Mouse (Mus musculus) heart, embryonic 14.5 days (tissue): ENCODE measurements around the gene Spats1. TPM values are rescaled to one million over a fixed set of nuclear protein-coding genes. Genes with fewer than 3 reads are reported as not detected.

Source experiments
- ATAC-seq: fragments of 200-750 bp; cut with Nextera tagmentation; 2 replicates; pipeline ENCODE4 v1.8.0; 2017; ENCODE audit warnings: low read depth, moderate TSS enrichment; ENCODE audit not compliant: insufficient number of reproducible peaks, insufficient read depth, low FRiP score
- H3K27ac ChIP-seq, 2 experiments: fragments of 200-500 bp in 1 of 2; fragments of 300-500 bp in 1 of 2; sonication (generic) in 1 of 2; replicated peaks in 1 of 2; 2 replicates each; pipeline ENCODE4 v1.5.1; 2012 to 2014; ENCODE audit warnings: low read depth in 2 of 2, low read length in 2 of 2, control low read depth in 1 of 2, mild to moderate bottlenecking in 1 of 2, mixed read lengths in 1 of 2; ENCODE audit not compliant: control insufficient read depth in 1 of 2, insufficient read depth in 1 of 2
- H3K27me3 ChIP-seq: fragments of 300-500 bp; sonication (generic); 2 replicates; pipeline ENCODE4 v1.6.1; 2014; ENCODE audit warnings: mild to moderate bottlenecking, low read length, control low read depth; ENCODE audit not compliant: control insufficient read depth, insufficient read depth
- H3K36me3 ChIP-seq: fragments of 300-500 bp; sonication (generic); 2 replicates; pipeline ENCODE4 v1.6.1; 2014; ENCODE audit warnings: mild to moderate bottlenecking, control low read depth, low read length, mixed read lengths; ENCODE audit not compliant: control insufficient read depth, insufficient read depth
- H3K4me1 ChIP-seq, 2 experiments: fragments of 200-500 bp in 1 of 2; fragments of 300-500 bp in 1 of 2; sonication (generic) in 1 of 2; 2 replicates each; pipeline ENCODE4 v1.6.1; 2012 to 2014; ENCODE audit warnings: low read length in 2 of 2, control low read depth in 1 of 2, mixed read lengths in 1 of 2; ENCODE audit not compliant: control insufficient read depth in 2 of 2, insufficient read depth in 2 of 2
- H3K4me2 ChIP-seq: fragments of 300-500 bp; sonication (generic); 2 replicates; pipeline ENCODE4 v1.6.1; 2014; ENCODE audit warnings: mild to moderate bottlenecking, low read length
- H3K4me3 ChIP-seq, 2 experiments: fragments of 200-500 bp in 1 of 2; fragments of 300-500 bp in 1 of 2; sonication (generic) in 1 of 2; 2 replicates each; pipeline ENCODE4 v1.5.1; 2012 to 2014; ENCODE audit warnings: low read length in 2 of 2, mild to moderate bottlenecking in 2 of 2, control low read depth in 1 of 2, low read depth in 1 of 2, moderate library complexity in 1 of 2; ENCODE audit not compliant: control insufficient read depth in 1 of 2, insufficient read depth in 1 of 2
- H3K9ac ChIP-seq: fragments of 300-500 bp; sonication (generic); 2 replicates; pipeline ENCODE4 v1.6.1; 2014; ENCODE audit warnings: mild to moderate bottlenecking, low read length
- H3K9me3 ChIP-seq: fragments of 300-500 bp; sonication (generic); 2 replicates; pipeline ENCODE4 v1.6.1; 2016; ENCODE audit warnings: low read length, control low read depth; ENCODE audit not compliant: control insufficient read depth
- WGBS: fragments of 180-500 bp; shearing (Covaris S2); extraction: QIAGEN DNeasy Blood & Tissue Kit; methylation state at CpG from one replicate; pipeline ENCODE4 v1.1.7; 2014; 5-methylcytosine and 5-hydroxymethylcytosine counted together
- polyA plus RNA-seq: library from polyadenylated mRNA; unstranded; fragments of >200 nt; fragmentation: Nextera tagmentation; extraction: Ambion mirVana; gene quantifications from 2 replicates; pipeline ENCODE4 v1.2.1, GENCODE M21; 2014

Spats1 gene
- polyA plus RNA-seq, 1 experiment from 2014 or later = 1.8 TPM

GRCm38 (mm10) chr17:45447063-45447462 is 28.2 kb downstream of the Spats1 start:
- no peak overlapping the region for H3K4me2 ChIP-seq
- peaks cover 0 to 7% of the 10 kb centered on the region in 2 experiments; a peak in 1 of 4 replicates for H3K4me1 ChIP-seq
- no peaks in the 10 kb centered on the region for H3K27me3 ChIP-seq
- H3K4me3 ChIP-seq = no peak overlapping the region
- H3K9ac ChIP-seq = no peak overlapping the region
- no peak for ATAC-seq
- H3K36me3 ChIP-seq = 0 out of 2 replicates have a peak, but pooled peaks cover 7% of the 10 kb centered on the region
- H3K27ac ChIP-seq = peak overlapping the region; percentile 42 to 44; a peak in 2 of 4 replicates
- 34% methylated on average over 2 of the region's 2 CpGs for WGBS
- H3K9me3 ChIP-seq = no peaks in the 10 kb centered on the region

GRCm38 (mm10) chr17:45445923-45446322 is 29.3 kb downstream of the Spats1 start:
- H3K27me3 ChIP-seq = no peaks in the 10 kb centered on the region
- H3K36me3 ChIP-seq = peaks cover 11% of the 10 kb centered on the region
- no peak overlapping the region for H3K9ac ChIP-seq
- H3K4me3 ChIP-seq = no peak overlapping the region
- no peak for ATAC-seq
- H3K4me2 ChIP-seq = no peak overlapping the region
- H3K27ac ChIP-seq = no peak overlapping the region
- 81% methylated on average over 4 of the region's 4 CpGs for WGBS
- H3K9me3 ChIP-seq = no peaks in the 10 kb centered on the region
- H3K4me1 ChIP-seq = peaks cover 0 to 7% of the 10 kb centered on the region in 2 experiments; a peak in 1 of 4 replicates

GRCm38 (mm10) chr17:45434262-45434590 is 41.0 kb downstream of the Spats1 start:
- WGBS = 5% methylated on average over 12 of the region's 12 CpGs

GRCm38 (mm10) chr17:45433419-45434261 is 41.6 kb downstream of the Spats1 start, which contains the start of gene Cdc5l:
Gene Cdc5l (minus strand): TSS chr17:45433737.
- Histone ChIP-seq H3K36me3 (peaks cover 15% of the 10 kb centered on the region), H3K27me3 (no peaks in the 10 kb centered on the region), H3K4me3 (peak within 1 kb of the TSS; percentile 79 to 83), H3K4me2 (peak within 1 kb of the TSS; percentile 76), H3K9ac (peak within 1 kb of the TSS; percentile 93), H3K4me1 (peaks cover 0 to 20% of the 10 kb centered on the region in 2 experiments; a peak in 2 of 4 replicates), H3K27ac (peak within 1 kb of the TSS; percentile 93 to 96), H3K9me3 (no peaks in the 10 kb centered on the region)
- under 1% methylated on average over 73 of the region's 73 CpGs for WGBS
- peak; percentile 97 for ATAC-seq

More at GRCm38 (mm10) chr17:45434262-45434590, 41.0 kb downstream of the Spats1 start:
- H3K4me1 ChIP-seq = peaks cover 0 to 20% of the 10 kb centered on the region in 2 experiments; a peak in 2 of 4 replicates
- no peak for ATAC-seq
- peak overlapping the region; percentile 76 for H3K4me2 ChIP-seq
- peaks cover 19% of the 10 kb centered on the region for H3K36me3 ChIP-seq
- H3K4me3 ChIP-seq = peak overlapping the region; percentile 79 to 83
- no peaks in the 10 kb centered on the region for H3K9me3 ChIP-seq
- peak overlapping the region; percentile 93 for H3K9ac ChIP-seq
- H3K27ac ChIP-seq = peak overlapping the region; percentile 93 to 96
- no peaks in the 10 kb centered on the region for H3K27me3 ChIP-seq

DNA sequence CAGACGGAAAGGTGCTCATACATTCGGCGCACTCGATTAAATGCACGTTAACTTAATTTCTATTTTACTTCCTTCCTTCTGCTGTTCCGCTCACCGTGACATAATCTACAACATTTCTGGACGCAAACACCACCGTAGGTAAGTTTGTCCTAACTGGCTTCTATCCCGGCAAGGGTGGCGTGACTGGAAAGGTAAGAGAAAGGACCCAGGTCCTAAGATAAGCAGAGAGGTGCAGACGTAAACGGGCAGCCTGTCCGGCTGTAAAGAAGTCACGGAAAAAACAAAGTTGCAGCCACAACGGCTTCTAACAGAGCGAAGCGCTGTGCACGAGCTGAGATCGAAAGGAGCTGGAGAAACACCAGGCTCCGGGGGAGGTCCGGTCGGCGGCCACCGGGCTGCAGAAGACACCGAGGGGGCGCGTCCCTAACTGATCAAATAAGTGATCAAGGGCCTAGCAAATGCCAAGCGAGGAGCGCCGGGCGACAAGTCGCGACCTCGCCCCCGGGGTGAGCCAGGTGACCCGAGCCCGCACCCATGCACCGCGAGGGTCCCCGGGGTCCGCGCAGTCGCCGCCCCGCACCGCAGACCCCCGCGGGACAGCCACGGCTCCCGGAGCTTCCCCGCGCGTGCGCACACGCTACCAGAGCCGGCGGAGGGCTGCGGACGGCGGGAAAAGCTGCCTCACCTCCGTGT is 42.4 kb downstream of the Spats1 start:
- Histone ChIP-seq H3K4me1 (peaks cover 0 to 20% of the 10 kb centered on the region in 2 experiments; a peak in 2 of 4 replicates), H3K27ac (peak overlapping the region; percentile 93 to 96), H3K9me3 (no peaks in the 10 kb centered on the region), H3K27me3 (no peaks in the 10 kb centered on the region), H3K4me3 (peak overlapping the region; percentile 79 to 83), H3K4me2 (peak overlapping the region; percentile 76), H3K36me3 (peaks cover 15% of the 10 kb centered on the region), H3K9ac (peak overlapping the region; percentile 93)
- peak; percentile 48 for ATAC-seq
- under 1% methylated on average over 62 of the region's 62 CpGs for WGBS

DNA sequence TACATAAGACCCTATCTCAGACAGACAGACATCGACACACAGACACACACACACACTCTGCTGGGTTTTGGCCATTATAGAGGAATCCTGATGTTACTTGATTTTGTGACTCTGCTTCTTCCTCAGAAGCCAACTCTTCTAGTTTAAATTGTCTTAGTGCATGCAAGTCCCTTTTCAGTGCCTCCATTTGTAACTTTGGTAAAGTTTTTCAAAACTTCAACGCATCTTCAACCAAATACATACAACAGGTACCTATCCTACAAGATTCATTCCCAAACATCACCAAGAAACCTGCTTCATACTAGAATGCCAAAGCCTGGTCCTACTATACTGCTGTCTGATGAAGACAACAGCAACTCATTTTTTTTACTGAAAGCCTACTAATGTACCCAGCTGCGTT is 43.2 kb downstream of the Spats1 start:
- H3K36me3 ChIP-seq = peaks cover 21% of the 10 kb centered on the region
- H3K4me3 ChIP-seq = peak overlapping the region in 1 of 2 experiments; percentile 83; a peak in 3 of 4 replicates
- 69% methylated on average over 3 of the region's 3 CpGs for WGBS
- H3K4me1 ChIP-seq = peaks cover 0 to 20% of the 10 kb centered on the region in 2 experiments; a peak in 2 of 4 replicates
- H3K9ac ChIP-seq = peak overlapping the region; percentile 93
- no peaks in the 10 kb centered on the region for H3K9me3 ChIP-seq
- no peak overlapping the region for H3K27ac ChIP-seq
- ATAC-seq = no peak
- no peaks in the 10 kb centered on the region for H3K27me3 ChIP-seq
- H3K4me2 ChIP-seq = peak overlapping the region; percentile 76

- 70% methylated on average over 2 of the region's 2 CpGs for WGBS
- Histone ChIP-seq H3K27ac (no peak overlapping the region), H3K36me3 (peaks cover 92% of the 10 kb centered on the region), H3K9ac (no peak overlapping the region), H3K4me1 (no peaks in the 10 kb centered on the region), H3K4me3 (no peak overlapping the region), H3K4me2 (no peak overlapping the region), H3K27me3 (no peaks in the 10 kb centered on the region), H3K9me3 (no peaks in the 10 kb centered on the region)
- ATAC-seq = no peak
Measured at GRCm38 (mm10) chr17:45417387-45417786, 57.8 kb downstream of the Spats1 start.
